Mouse (Mus musculus) ES-Bruce4 (cell line): Measurements from ENCODE around the gene Ccng2. TPM values are rescaled to one million over a fixed set of nuclear protein-coding genes. Genes with fewer than 3 reads are reported as not detected.

Source experiments
- H3K27ac ChIP-seq: 2 replicates; pipeline ENCODE4 v1.5.1; 2012; ENCODE audit warnings: low read length, inconsistent platforms; ENCODE audit not compliant: insufficient read depth
- H3K27me3 ChIP-seq: 2 replicates; pipeline ENCODE4 v1.6.1; 2012; ENCODE audit warnings: mild to moderate bottlenecking, low read length, inconsistent platforms; ENCODE audit not compliant: control insufficient read depth, poor library complexity, insufficient read depth, severe bottlenecking
- H3K36me3 ChIP-seq: 2 replicates; pipeline ENCODE4 v1.6.1; 2012; ENCODE audit warnings: inconsistent platforms, mild to moderate bottlenecking, low read length, moderate library complexity; ENCODE audit not compliant: control insufficient read depth, poor library complexity, insufficient read depth, severe bottlenecking
- H3K4me1 ChIP-seq: one replicate; pipeline ENCODE4 v1.8.1; 2011; ENCODE audit warnings: low read length; ENCODE audit not compliant: control insufficient read depth, insufficient read depth
- H3K4me3 ChIP-seq: 2 replicates; pipeline ENCODE4 v1.5.1; 2011; ENCODE audit warnings: low read depth, mild to moderate bottlenecking, low read length
- H3K9ac ChIP-seq: 2 replicates; pipeline ENCODE4 v1.6.1; 2012; ENCODE audit warnings: low read depth, mild to moderate bottlenecking, inconsistent platforms; ENCODE audit not compliant: poor library complexity, severe bottlenecking
- H3K9me3 ChIP-seq: replicated peaks from 2 replicates; pipeline ENCODE4 v1.6.1; 2012; ENCODE audit warnings: mild to moderate bottlenecking, low read length, inconsistent platforms; ENCODE audit not compliant: control insufficient read depth, poor library complexity, insufficient read depth, severe bottlenecking
- CTCF ChIP-seq: IDR thresholded peaks from one replicate; pipeline ENCODE4 v1.8.1; 2011; ENCODE audit warnings: low read depth, low read length
- EP300 ChIP-seq: IDR thresholded peaks from 2 replicates; pipeline ENCODE4 v1.6.1; 2011; ENCODE audit warnings: low read depth, low read length; ENCODE audit not compliant: insufficient read depth
- POLR2A ChIP-seq: IDR thresholded peaks from one replicate; pipeline ENCODE4 v1.8.1; 2011; ENCODE audit warnings: low read length; ENCODE audit not compliant: insufficient read depth
- polyA plus RNA-seq: library from polyadenylated mRNA; stranded (reverse); fragments of >200 nt; gene quantifications from 2 replicates; pipeline ENCODE4 v1.2.4, GENCODE M21; 2011; ENCODE audit warnings: low read depth; ENCODE audit not compliant: missing spikeins, insufficient read depth, insufficient read length

Gene Ccng2
- polyA plus RNA-seq, 1 experiment, result 24.7 TPM

DNA sequence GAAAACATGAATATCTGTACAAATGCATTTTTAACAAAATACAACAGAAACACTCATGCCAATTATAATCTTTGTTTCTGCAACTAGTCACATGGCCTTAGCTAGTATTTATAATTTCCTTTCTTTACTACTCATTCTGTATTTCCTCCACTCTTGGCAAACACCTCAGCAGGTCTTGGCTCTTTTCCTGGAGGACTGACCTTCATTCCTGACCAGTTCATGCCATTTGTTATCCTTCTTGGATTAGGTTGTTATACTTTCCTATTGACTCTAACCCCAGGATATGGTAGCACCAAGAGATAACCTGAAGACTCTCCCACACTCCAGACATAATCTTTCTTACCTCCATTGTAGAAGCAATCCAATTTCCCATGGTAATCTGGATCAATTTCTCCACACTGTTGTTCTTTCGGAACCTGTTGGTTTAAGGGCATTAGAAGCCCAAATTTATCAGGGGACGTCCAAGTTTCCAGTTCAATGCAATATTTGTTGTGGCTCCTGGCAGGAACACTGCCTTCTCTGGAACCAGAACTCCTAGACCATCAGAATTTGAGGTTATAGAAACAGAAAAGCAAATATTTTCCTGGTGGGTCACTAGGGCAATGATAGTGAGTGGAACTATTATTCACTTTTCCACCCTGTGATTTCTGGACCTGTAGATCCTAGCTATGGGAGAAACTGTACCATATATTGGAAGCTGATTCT is 38.2 kb downstream of the Ccng2 start:
- Histone ChIP-seq H3K9me3 (no peaks in the 10 kb centered on the region), H3K4me3 (no peak overlapping the region), H3K27ac (no peak overlapping the region), H3K36me3 (no peaks in the 10 kb centered on the region), H3K4me1 (no peaks in the 10 kb centered on the region), H3K27me3 (no peaks in the 10 kb centered on the region), H3K9ac (no peak overlapping the region)
- no peak for TF ChIP-seq EP300

GRCm38 (mm10) chr5:93308909-93309308 is 41.9 kb downstream of the Ccng2 start:
- Histone ChIP-seq H3K4me3 (no peak overlapping the region), H3K9me3 (no peaks in the 10 kb centered on the region), H3K36me3 (no peaks in the 10 kb centered on the region), H3K27ac (no peak overlapping the region), H3K4me1 (no peaks in the 10 kb centered on the region), H3K27me3 (no peaks in the 10 kb centered on the region), H3K9ac (no peak overlapping the region)
- TF ChIP-seq EP300 (no peak), POLR2A (no peak)

- Histone ChIP-seq H3K27me3 (no peaks in the 10 kb centered on the region), H3K9ac (no peak overlapping the region), H3K9me3 (no peaks in the 10 kb centered on the region), H3K4me3 (no peak overlapping the region), H3K4me1 (no peaks in the 10 kb centered on the region), H3K36me3 (no peaks in the 10 kb centered on the region), H3K27ac (no peak overlapping the region)
- TF ChIP-seq EP300 (no peak), CTCF (no peak), POLR2A (no peak)
These were observed 56.4 kb downstream of the Ccng2 start for GRCm38 (mm10) chr5:93323320-93324001.

Other genes starting within 250 kb of the Ccng2 start
- 5.3 and 6.5 TPM in 2 replicates for gene Sowahb, start 222.2 kb upstream of the Ccng2 start, polyA plus RNA-seq
- gene Sept11, start 173.8 kb upstream of the Ccng2 start, polyA plus RNA-seq, result 187 and 194 TPM in 2 replicates
- 214 and 222 TPM in 2 replicates for gene Ccni, start 60.8 kb upstream of the Ccng2 start, polyA plus RNA-seq
- 0.97 and 1.2 TPM in 2 replicates for gene 2010109A12Rik, start 60.7 kb upstream of the Ccng2 start, polyA plus RNA-seq